In genomic region chr13:54749061-54749863, GRCm38 (mm10) we compare ENCODE assay signal across 9 mouse cellular contexts. TPM values are rescaled to one million over a fixed set of nuclear protein-coding genes. Genes with fewer than 3 reads are reported as not detected.
A peak's percentile ranks its signal among the peaks of the same experiment; 100 is the strongest.
DNase-seq lines count a peak whose midpoint lies in the region; ATAC-seq and TF ChIP-seq lines count a peak whose summit lies in the region.
"Had no signal": no experiment of that assay in that cellular context is flagged by ENCODE, and none has a peak within 500 bp of the region (broad histone marks: within the 10 kb centered on the region; RNA-seq: fewer than 3 reads in every experiment).

No protein-coding gene starts in this region.

- H3K9me3 ChIP-seq in embryonic facial prominence, embryonic 10.5 days = no peaks in the 10 kb centered on the region
- H3K9me3 ChIP-seq in hindbrain, embryonic 15.5 days = no peaks in the 10 kb centered on the region
- no peaks in the 10 kb centered on the region for H3K9me3 ChIP-seq in liver, embryonic 14.5 days (ENCODE audit: control insufficient read depth, low read length)

- TF ChIP-seq CTCF in liver, embryonic 14.5 days (IDR thresholded peaks at IDR 0.05; ENCODE audit: low read depth) = no peak

- peak; percentile 68 to 81 for DNase-seq in left cerebral cortex, adult 18-20 months (ENCODE audit: low spot score in 2 of 2)
- DNase-seq in left cerebral cortex, adult 8-10 months (ENCODE audit: low spot score in 2 of 2) = no peak
- DNase-seq in adrenal gland, postnatal 25 days = peak; percentile 51
- peak; percentile 79 for DNase-seq in embryonic facial prominence, embryonic 10.5 days (ENCODE audit: low spot score)
- no peak for DNase-seq in liver, embryonic 14.5 days (ENCODE audit: low read depth in 3 of 3, low spot score in 3 of 3)
- peak; percentile 81 for DNase-seq in retina, embryonic 14.5 days (ENCODE audit: low spot score)

- H3K27me3 ChIP-seq in embryonic facial prominence, embryonic 10.5 days (replicated peaks; ENCODE audit: low read depth, poor library complexity, severe bottlenecking) = peaks cover 82% of the 10 kb centered on the region
- H3K27me3 ChIP-seq in hindbrain, embryonic 15.5 days = no peaks in the 10 kb centered on the region
- H3K27me3 ChIP-seq in liver, embryonic 14.5 days (ENCODE audit: control insufficient read depth, insufficient read depth, low read length) = peaks cover 26% of the 10 kb centered on the region

- no peak for TF ChIP-seq EP300 in liver, embryonic 14.5 days (IDR thresholded peaks at IDR 0.05; ENCODE audit: low read depth)

- 1% methylated on average over 100 of the region's 100 CpGs for WGBS in embryonic facial prominence, embryonic 10.5 days
- WGBS in hindbrain, embryonic 15.5 days = 2% methylated on average over 35 of the region's 100 CpGs
- WGBS in liver, embryonic 14.5 days (ENCODE audit: insufficient replicate concordance) = 2% methylated on average over 89 of the region's 100 CpGs

- peak overlapping the region; percentile 70 for H3K9ac ChIP-seq in hindbrain, embryonic 15.5 days
- H3K9ac ChIP-seq in liver, embryonic 14.5 days (replicated peaks) = no peak overlapping the region

- H3K4me2 ChIP-seq in hindbrain, embryonic 15.5 days = peak overlapping the region; percentile 84
- peak overlapping the region; percentile 57 for H3K4me2 ChIP-seq in liver, embryonic 14.5 days (ENCODE audit: low read depth)

- H3K27ac ChIP-seq in embryonic facial prominence, embryonic 10.5 days (replicated peaks) = peak overlapping the region; percentile 76
- H3K27ac ChIP-seq in hindbrain, embryonic 15.5 days (replicated peaks) = peak overlapping the region; percentile 95
- no peak overlapping the region for H3K27ac ChIP-seq in liver, embryonic 14.5 days

- H3K4me3 ChIP-seq in embryonic facial prominence, embryonic 10.5 days = peak overlapping the region; percentile 66
- peak overlapping the region; percentile 63 for H3K4me3 ChIP-seq in hindbrain, embryonic 15.5 days
- peak overlapping the region; percentile 33 to 43; a peak in 3 of 4 replicates for H3K4me3 ChIP-seq in liver, embryonic 14.5 days (ENCODE audit: insufficient read depth in 1 of 2, low read depth in 2 of 2, low read length in 2 of 2)

- peak; percentile 86 for ATAC-seq in hindbrain, embryonic 15.5 days (ENCODE audit: low FRiP score, low read depth)
- ATAC-seq in liver, embryonic 14.5 days (ENCODE audit: insufficient read depth) = no peak; the same call in 1 of the 2 replicates
- no peak for ATAC-seq in monocyte, adult 5-6 weeks (replicated peaks; ENCODE audit: insufficient number of reproducible peaks, low FRiP score, low TSS enrichment, poor library complexity, severe bottlenecking)

- no peaks in the 10 kb centered on the region for H3K36me3 ChIP-seq in embryonic facial prominence, embryonic 10.5 days (replicated peaks)
- peaks cover 3% of the 10 kb centered on the region; the same call in 1 of the 2 replicates for H3K36me3 ChIP-seq in hindbrain, embryonic 15.5 days
- no peaks in the 10 kb centered on the region for H3K36me3 ChIP-seq in liver, embryonic 14.5 days (replicated peaks; ENCODE audit: control insufficient read depth, insufficient read depth, low read depth)

- H3K4me1 ChIP-seq in embryonic facial prominence, embryonic 10.5 days = peaks cover 22% of the 10 kb centered on the region
- H3K4me1 ChIP-seq in hindbrain, embryonic 15.5 days (replicated peaks) = peaks cover 65% of the 10 kb centered on the region
- H3K4me1 ChIP-seq in liver, embryonic 14.5 days (replicated peaks; ENCODE audit: control insufficient read depth in 2 of 2, insufficient read depth in 2 of 2, low read length in 1 of 2) = no peaks in the 10 kb centered on the region

RNA-seq across cellular contexts. Expression of gene Gprin1, which starts 0.4 kb away (rescaled TPM):
- total RNA-seq in left cerebral cortex, adult 18-20 months (2021) = 100 to 1,000 TPM; 131 to 133 TPM
- 100 to 1,000 TPM in 3 of 4 experiments, 10 to 100 TPM in 1; 99.2 to 121 (median 105) TPM for total RNA-seq in left cerebral cortex, adult 8-10 months (2022)
- 3.9 and 4.1 TPM in 2 replicates for total RNA-seq in adrenal gland, postnatal 25 days (2021)
- 0.66 and 0.94 TPM in 2 replicates for polyA plus RNA-seq in embryonic facial prominence, embryonic 10.5 days (2016; fragmentation: Nextera tagmentation; extraction: Ambion mirVana)
- 24.8 and 33.9 TPM in 2 replicates for polyA plus RNA-seq in hindbrain, embryonic 15.5 days (2015; fragmentation: Nextera tagmentation; extraction: Ambion mirVana)
- 0.01 and 0.05 TPM in 2 replicates for polyA plus RNA-seq in liver, embryonic 14.5 days (2012; rRNA removed)
- 0.03 TPM in 1 of 2 replicates, not detected in the other for polyA plus RNA-seq in liver, embryonic 14.5 days (2014; fragmentation: Nextera tagmentation; extraction: Ambion mirVana)
- total RNA-seq in monocyte, adult 5-6 weeks (2017) = not detected in 3 replicates

RNA-seq across cellular contexts. Expression of gene Sncb, which starts 17.1 kb away (rescaled TPM):
- total RNA-seq in left cerebral cortex, adult 18-20 months (2021) = 100 to 1,000 TPM; 925 to 932 TPM
- total RNA-seq in left cerebral cortex, adult 8-10 months (2022) = 100 to 1,000 TPM; 780 to 919 (median 785) TPM
- 0.91 and 1.6 TPM in 2 replicates for total RNA-seq in adrenal gland, postnatal 25 days (2021)
- 0.79 and 1.3 TPM in 2 replicates for polyA plus RNA-seq in embryonic facial prominence, embryonic 10.5 days (2016; fragmentation: Nextera tagmentation; extraction: Ambion mirVana)
- polyA plus RNA-seq in hindbrain, embryonic 15.5 days (2015; fragmentation: Nextera tagmentation; extraction: Ambion mirVana) = 77.2 and 95.2 TPM in 2 replicates
- 0.02 and 0.06 TPM in 2 replicates for polyA plus RNA-seq in liver, embryonic 14.5 days (2012; rRNA removed)
- not detected in 2 replicates for polyA plus RNA-seq in liver, embryonic 14.5 days (2014; fragmentation: Nextera tagmentation; extraction: Ambion mirVana)
- total RNA-seq in monocyte, adult 5-6 weeks (2017) = not detected in 3 replicates

RNA-seq across cellular contexts. Expression of gene Eif4e1b, which starts 34.5 kb away (rescaled TPM):
- total RNA-seq in left cerebral cortex, adult 18-20 months (2021) = not detected
- total RNA-seq in left cerebral cortex, adult 8-10 months (2022) = not detected
- total RNA-seq in adrenal gland, postnatal 25 days (2021) = not detected in 2 replicates
- polyA plus RNA-seq in embryonic facial prominence, embryonic 10.5 days (2016; fragmentation: Nextera tagmentation; extraction: Ambion mirVana) = not detected in 2 replicates
- not detected in 2 replicates for polyA plus RNA-seq in hindbrain, embryonic 15.5 days (2015; fragmentation: Nextera tagmentation; extraction: Ambion mirVana)
- not detected in 2 replicates for polyA plus RNA-seq in liver, embryonic 14.5 days (2012; rRNA removed)
- not detected in 2 replicates for polyA plus RNA-seq in liver, embryonic 14.5 days (2014; fragmentation: Nextera tagmentation; extraction: Ambion mirVana)
- not detected in 3 replicates for total RNA-seq in monocyte, adult 5-6 weeks (2017)
- total RNA-seq: left cerebral cortex, postnatal 14 days had no signal

RNA-seq across cellular contexts. Expression of gene Tspan17, which starts 39.9 kb away (rescaled TPM):
- 10 to 100 TPM; 95.4 to 97.6 TPM for total RNA-seq in left cerebral cortex, adult 18-20 months (2021)
- 10 to 100 TPM; 74.5 to 85.8 (median 79.0) TPM for total RNA-seq in left cerebral cortex, adult 8-10 months (2022)
- total RNA-seq in adrenal gland, postnatal 25 days (2021) = 30.1 and 39.5 TPM in 2 replicates
- 9.7 and 10.9 TPM in 2 replicates for polyA plus RNA-seq in embryonic facial prominence, embryonic 10.5 days (2016; fragmentation: Nextera tagmentation; extraction: Ambion mirVana)
- polyA plus RNA-seq in hindbrain, embryonic 15.5 days (2015; fragmentation: Nextera tagmentation; extraction: Ambion mirVana) = 95.7 and 98.3 TPM in 2 replicates
- 0.28 and 0.47 TPM in 2 replicates for polyA plus RNA-seq in liver, embryonic 14.5 days (2012; rRNA removed)
- polyA plus RNA-seq in liver, embryonic 14.5 days (2014; fragmentation: Nextera tagmentation; extraction: Ambion mirVana) = 0.58 and 0.99 TPM in 2 replicates
- 6.9 to 18.5 TPM (median 8.1 TPM) in 3 replicates for total RNA-seq in monocyte, adult 5-6 weeks (2017)

RNA-seq across cellular contexts. Expression of gene Cdhr2, which starts 48.0 kb away (rescaled TPM):
- total RNA-seq in left cerebral cortex, adult 18-20 months (2021) = under 1 TPM; 0.58 to 0.73 TPM
- under 1 TPM; 0.13 to 0.35 (median 0.25) TPM for total RNA-seq in left cerebral cortex, adult 8-10 months (2022)
- not detected in 2 replicates for total RNA-seq in adrenal gland, postnatal 25 days (2021)
- polyA plus RNA-seq in embryonic facial prominence, embryonic 10.5 days (2016; fragmentation: Nextera tagmentation; extraction: Ambion mirVana) = 0.05 and 0.15 TPM in 2 replicates
- 0.17 and 0.26 TPM in 2 replicates for polyA plus RNA-seq in hindbrain, embryonic 15.5 days (2015; fragmentation: Nextera tagmentation; extraction: Ambion mirVana)
- 6.6 and 7.6 TPM in 2 replicates for polyA plus RNA-seq in liver, embryonic 14.5 days (2012; rRNA removed)
- 8.6 and 8.9 TPM in 2 replicates for polyA plus RNA-seq in liver, embryonic 14.5 days (2014; fragmentation: Nextera tagmentation; extraction: Ambion mirVana)
- 0.10 TPM in 1 of 3 replicates, not detected in the others for total RNA-seq in monocyte, adult 5-6 weeks (2017)

Comparison
In these comparisons a context has a peak if more than half of its experiments do, and no peak if none do; other contexts are left out.
1. DNase-seq: peak in left cerebral cortex, adult 18-20 months (2 of 2), adrenal gland, postnatal 25 days (single experiment), embryonic facial prominence, embryonic 10.5 days (single experiment) and retina, embryonic 14.5 days (single experiment); none in left cerebral cortex, adult 8-10 months (0 of 2) and liver, embryonic 14.5 days (0 of 3).
2. RNA of gene Gprin1, which starts 0.4 kb away (total RNA-seq): 131 to 133 TPM in left cerebral cortex, adult 18-20 months and 99.2 to 121 TPM in left cerebral cortex, adult 8-10 months; 3.9 to 4.1 TPM in adrenal gland, postnatal 25 days and not detected in monocyte, adult 5-6 weeks; every median in the first group is over 10 times any median in the second.
3. RNA of gene Sncb, which starts 17.1 kb away (total RNA-seq): 925 to 932 TPM in left cerebral cortex, adult 18-20 months and 780 to 919 TPM in left cerebral cortex, adult 8-10 months; 0.91 to 1.6 TPM in adrenal gland, postnatal 25 days and not detected in monocyte, adult 5-6 weeks; every median in the first group is over 100 times any median in the second.
4. Peak in every context shown above with its lines, with median percentiles within 50 percentile points of each other: H3K4me3 ChIP-seq.